ENCODE assay signal across 8 mouse cellular contexts in genomic region chr8:125389280-125389679, GRCm38 (mm10).
A peak's percentile ranks its signal among the peaks of the same experiment; 100 is the strongest.
DNase-seq lines count a peak whose midpoint lies in the region; ATAC-seq and TF ChIP-seq lines count a peak whose summit lies in the region.

No protein-coding gene starts in this region.

- TF ChIP-seq CTCF in cerebellum, adult 2 months (IDR thresholded peaks at IDR 0.05; ENCODE audit: borderline replicate concordance, insufficient read depth, low read depth, low read length): no peak

- 0 out of 2 replicates have a peak overlapping the region, but pooled peaks have one; percentile 12 for H3K4me2 ChIP-seq in forebrain, embryonic 13.5 days
- H3K4me2 ChIP-seq in forebrain, embryonic 11.5 days (ENCODE audit: low read depth, low read length, severe bottlenecking): no peak overlapping the region
- no peak overlapping the region for H3K4me2 ChIP-seq in heart, embryonic 16.5 days (ENCODE audit: low read depth, low read length)

- peaks cover 62% of the 10 kb centered on the region for H3K4me1 ChIP-seq in forebrain, embryonic 13.5 days
- H3K4me1 ChIP-seq in forebrain, embryonic 11.5 days (replicated peaks; ENCODE audit: control insufficient read depth, insufficient read depth, low read length): peaks cover 11% of the 10 kb centered on the region; the same call in 1 of the 2 replicates
- H3K4me1 ChIP-seq in cerebellum, adult 2 months (ENCODE audit: control insufficient read depth, insufficient read depth, low read length): peaks cover 50% of the 10 kb centered on the region
- H3K4me1 ChIP-seq in heart, embryonic 16.5 days (ENCODE audit: control insufficient read depth, insufficient read depth, low read length): peaks cover 70% of the 10 kb centered on the region

- H3K36me3 ChIP-seq in forebrain, embryonic 13.5 days (ENCODE audit: poor library complexity, severe bottlenecking): no peaks in the 10 kb centered on the region
- no peaks in the 10 kb centered on the region for H3K36me3 ChIP-seq in forebrain, embryonic 11.5 days (ENCODE audit: control insufficient read depth, insufficient read depth, low read length)
- H3K36me3 ChIP-seq in heart, embryonic 16.5 days (ENCODE audit: control insufficient read depth, insufficient read depth): no peaks in the 10 kb centered on the region

- no peaks in the 10 kb centered on the region for H3K9me3 ChIP-seq in forebrain, embryonic 13.5 days (replicated peaks)
- no peaks in the 10 kb centered on the region for H3K9me3 ChIP-seq in forebrain, embryonic 11.5 days (ENCODE audit: control insufficient read depth, low read length)
- no peaks in the 10 kb centered on the region for H3K9me3 ChIP-seq in heart, embryonic 16.5 days (replicated peaks; ENCODE audit: control insufficient read depth, low read length)

- no peak overlapping the region for H3K9ac ChIP-seq in forebrain, embryonic 13.5 days
- no peak overlapping the region for H3K9ac ChIP-seq in forebrain, embryonic 11.5 days (ENCODE audit: low read length)
- peak overlapping the region; percentile 7; the same call in 1 of the 2 replicates for H3K9ac ChIP-seq in heart, embryonic 16.5 days (ENCODE audit: low read length)

- H3K27ac ChIP-seq in forebrain, embryonic 13.5 days: peak overlapping the region; percentile 90
- no peak overlapping the region for H3K27ac ChIP-seq in forebrain, embryonic 11.5 days (ENCODE audit: low read depth, low read length)
- peak overlapping the region; percentile 69; the same call in 1 of the 2 replicates for H3K27ac ChIP-seq in cerebellum, adult 2 months (ENCODE audit: insufficient read depth, low read length)
- H3K27ac ChIP-seq in heart, embryonic 16.5 days (ENCODE audit: low read length): peak overlapping the region; percentile 95

- no peak overlapping the region for H3K4me3 ChIP-seq in forebrain, embryonic 13.5 days
- no peak overlapping the region for H3K4me3 ChIP-seq in forebrain, embryonic 11.5 days (ENCODE audit: low read depth, low read length)
- H3K4me3 ChIP-seq in cerebellum, adult 2 months (replicated peaks; ENCODE audit: insufficient read depth, low read depth, low read length): no peak overlapping the region
- H3K4me3 ChIP-seq in heart, embryonic 16.5 days (ENCODE audit: low read length): no peak overlapping the region

- peak; percentile 52; the same call in 1 of the 2 replicates for ATAC-seq in forebrain, embryonic 13.5 days
- ATAC-seq in forebrain, embryonic 11.5 days (replicated peaks; ENCODE audit: low FRiP score): no peak
- peak; percentile 79 for ATAC-seq in heart, embryonic 16.5 days (replicated peaks; ENCODE audit: extremely low read depth, insufficient read depth, low FRiP score)

- 45% methylated on average over 5 of the region's 5 CpGs for WGBS in forebrain, embryonic 13.5 days
- 89% methylated on average over 5 of the region's 5 CpGs for WGBS in forebrain, embryonic 11.5 days
- 3% methylated on average over 5 of the region's 5 CpGs for WGBS in cerebellum, adult 2 months
- WGBS in heart, embryonic 16.5 days: 10% methylated on average over 5 of the region's 5 CpGs

- DNase-seq in forebrain, embryonic 11.5 days (ENCODE audit: low spot score): no peak
- peak; percentile 73 to 87 for DNase-seq in cerebellum, adult 2 months
- peak; percentile 36 to 41 for DNase-seq in layer of hippocampus, adult 8-10 months (ENCODE audit: low spot score in 2 of 2)
- DNase-seq in retina, postnatal 7 days (ENCODE audit: low read depth, low spot score): peak; percentile 27
- DNase-seq in spleen, postnatal 4 days (ENCODE audit: low spot score in 2 of 2): no peak
- no peak for DNase-seq in testis, postnatal 10 days (ENCODE audit: low spot score)

- TF ChIP-seq POLR2A in cerebellum, adult 2 months (IDR thresholded peaks at IDR 0.05; ENCODE audit: borderline replicate concordance, insufficient read depth, low read length): no peak

- H3K27me3 ChIP-seq in forebrain, embryonic 13.5 days: no peaks in the 10 kb centered on the region
- H3K27me3 ChIP-seq in forebrain, embryonic 11.5 days (ENCODE audit: control insufficient read depth, insufficient read depth, low read length): no peaks in the 10 kb centered on the region
- no peaks in the 10 kb centered on the region for H3K27me3 ChIP-seq in cerebellum, adult 2 months (ENCODE audit: control insufficient read depth, insufficient read depth, low read length)
- no peaks in the 10 kb centered on the region for H3K27me3 ChIP-seq in heart, embryonic 16.5 days (ENCODE audit: control insufficient read depth, insufficient read depth, low read length)

Comparison
In these comparisons a context has a peak if more than half of its experiments do, and no peak if none do; other contexts are left out.
1. DNase-seq: peak in cerebellum, adult 2 months (2 of 2), layer of hippocampus, adult 8-10 months (2 of 2) and retina, postnatal 7 days (single experiment); none in forebrain, embryonic 11.5 days (single experiment), spleen, postnatal 4 days (0 of 2) and testis, postnatal 10 days (single experiment).